Mouse (Mus musculus): ENCODE measurements at regions not wholly inside any gene's neighbourhood (a gene's known extent, or its start where the extent isn't known, plus 50 kb on each side); places are given as distances from the start of the nearest gene placed in this dataset.
A peak's percentile ranks its signal among the peaks of the same experiment; 100 is the strongest.

DNA sequence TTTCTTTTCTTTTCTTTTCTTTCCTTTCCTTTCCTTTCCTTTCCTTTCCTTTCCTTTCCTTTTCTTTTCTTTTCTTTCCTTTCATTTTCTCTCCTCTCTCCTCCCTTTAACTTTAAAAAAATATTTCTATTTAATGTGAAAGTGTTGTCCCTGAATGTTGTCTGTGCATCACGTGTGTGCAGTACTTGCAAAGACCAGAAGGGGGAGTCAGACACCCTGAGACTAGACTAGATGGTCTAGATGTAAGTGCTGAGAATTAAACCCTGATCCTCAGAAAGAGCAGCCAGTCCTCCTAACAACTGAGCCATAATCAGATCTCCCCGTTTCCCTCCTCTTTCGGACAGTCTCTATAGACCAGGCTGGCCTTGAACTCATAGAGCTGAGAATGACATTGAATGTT is 151.7 kb downstream of the Mtx2 start:
- no peak for DNase-seq (ENCODE audit: low read depth in 2 of 2, low spot score in 2 of 2)

DNA sequence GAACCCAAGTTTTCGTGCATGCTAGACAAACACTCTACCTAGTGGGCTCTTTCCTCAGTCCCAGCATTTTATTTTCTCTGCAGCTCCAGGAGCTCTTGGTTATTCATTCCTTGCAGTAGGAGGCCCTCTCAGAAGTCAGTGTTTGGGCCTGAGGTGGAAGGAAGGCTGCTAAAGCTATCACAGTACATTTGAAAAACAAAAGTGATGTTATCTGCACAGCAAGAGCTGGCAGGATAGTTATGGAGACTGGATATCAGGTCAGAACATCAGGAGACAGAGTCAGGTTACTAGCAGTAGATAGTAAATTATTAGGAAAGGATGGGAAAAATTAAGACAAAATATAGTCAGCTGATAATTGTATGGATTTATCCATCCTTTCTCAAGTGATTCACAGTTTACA is 152.2 kb downstream of the Mtx2 start:
- no peak for DNase-seq (ENCODE audit: low read depth in 2 of 2, low spot score in 2 of 2)

- no peak for DNase-seq (ENCODE audit: low read depth in 2 of 2, low spot score in 2 of 2)
Measured at GRCm38 (mm10) chr2:74981856-74982255, 156.3 kb downstream of the Mtx2 start.

- DNase-seq (ENCODE audit: low read depth in 2 of 2, low spot score in 2 of 2): no peak
Measured at GRCm38 (mm10) chr2:74993802-74994201, 168.2 kb downstream of the Mtx2 start.

- DNase-seq (ENCODE audit: low read depth in 2 of 2, low spot score in 2 of 2): no peak
Measured at GRCm38 (mm10) chr2:74994998-74995397, 169.4 kb downstream of the Mtx2 start.

DNA sequence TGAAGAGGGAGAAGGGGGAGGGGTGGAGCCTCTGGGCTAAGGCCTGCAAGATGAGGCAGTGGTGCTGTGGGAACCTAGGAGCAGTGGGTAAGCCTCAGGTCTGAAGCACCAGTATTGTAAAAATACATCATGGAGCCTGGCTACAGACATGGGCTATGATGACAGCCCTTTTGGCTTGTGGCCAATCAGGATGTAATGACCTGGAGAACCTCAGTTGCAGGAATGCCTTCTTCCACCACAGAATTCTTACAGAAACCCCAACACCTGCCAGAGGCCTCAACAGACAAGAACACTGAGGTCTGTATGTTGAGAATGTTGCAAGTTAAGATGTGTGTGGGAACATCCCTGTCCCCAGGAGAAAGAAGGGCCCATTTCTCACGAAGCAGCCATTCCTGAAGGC is 172.1 kb downstream of the Mtx2 start:
- DNase-seq (ENCODE audit: low read depth in 2 of 2, low spot score in 2 of 2): no peak

GRCm38 (mm10) chr2:75000368-75000796 is 174.8 kb downstream of the Mtx2 start:
- no peak for DNase-seq (ENCODE audit: low read depth in 2 of 2, low spot score in 2 of 2)

- DNase-seq (ENCODE audit: low read depth in 2 of 2, low spot score in 2 of 2): no peak
Measured at GRCm38 (mm10) chr2:75002562-75002961, 177.0 kb downstream of the Mtx2 start.

GRCm38 (mm10) chr2:75008116-75008515 is 182.5 kb downstream of the Mtx2 start:
- no peak for DNase-seq (ENCODE audit: low read depth in 2 of 2, low spot score in 2 of 2)

DNA sequence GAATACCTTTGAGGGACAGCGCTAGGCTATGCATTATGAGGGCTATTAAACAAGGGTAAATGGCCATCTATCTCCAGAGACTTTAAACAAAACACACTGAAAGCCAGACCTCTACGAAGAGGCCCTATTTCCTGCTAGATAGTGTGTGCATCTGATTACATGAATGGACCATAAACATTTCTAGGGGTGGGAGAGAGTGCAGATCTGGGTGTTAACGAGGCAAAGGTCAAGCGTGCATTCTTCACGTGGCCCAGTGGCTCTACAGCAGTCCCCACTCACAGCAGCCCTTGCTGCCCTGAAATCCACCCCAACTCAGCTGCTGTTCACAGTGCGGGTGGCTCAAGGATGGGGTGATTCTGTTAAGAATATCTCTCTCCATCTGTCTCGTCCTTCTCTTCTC is 185.0 kb downstream of the Mtx2 start:
- DNase-seq (ENCODE audit: low read depth in 2 of 2, low spot score in 2 of 2): no peak

DNA sequence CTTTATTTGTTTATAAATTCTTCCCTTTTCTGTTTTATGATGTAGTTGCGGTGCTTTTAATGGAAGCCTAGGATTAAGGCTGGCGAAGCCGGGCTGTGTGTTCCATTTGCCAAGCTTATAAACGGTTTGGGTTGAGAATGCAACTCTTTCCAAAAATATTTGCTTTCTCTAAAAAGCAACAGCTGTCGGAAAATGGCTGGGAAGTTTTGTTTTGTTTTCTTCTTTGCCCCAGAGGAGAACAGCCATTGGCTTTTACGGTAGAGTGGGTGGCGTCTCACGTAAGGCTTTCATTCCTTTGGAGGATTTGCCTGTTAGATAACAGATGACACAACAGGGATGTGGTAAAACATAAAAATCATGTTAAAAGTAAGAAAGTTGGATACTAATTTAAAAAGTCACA is 186.4 kb downstream of the Mtx2 start:
- no peak for DNase-seq (ENCODE audit: low read depth in 2 of 2, low spot score in 2 of 2)

DNA sequence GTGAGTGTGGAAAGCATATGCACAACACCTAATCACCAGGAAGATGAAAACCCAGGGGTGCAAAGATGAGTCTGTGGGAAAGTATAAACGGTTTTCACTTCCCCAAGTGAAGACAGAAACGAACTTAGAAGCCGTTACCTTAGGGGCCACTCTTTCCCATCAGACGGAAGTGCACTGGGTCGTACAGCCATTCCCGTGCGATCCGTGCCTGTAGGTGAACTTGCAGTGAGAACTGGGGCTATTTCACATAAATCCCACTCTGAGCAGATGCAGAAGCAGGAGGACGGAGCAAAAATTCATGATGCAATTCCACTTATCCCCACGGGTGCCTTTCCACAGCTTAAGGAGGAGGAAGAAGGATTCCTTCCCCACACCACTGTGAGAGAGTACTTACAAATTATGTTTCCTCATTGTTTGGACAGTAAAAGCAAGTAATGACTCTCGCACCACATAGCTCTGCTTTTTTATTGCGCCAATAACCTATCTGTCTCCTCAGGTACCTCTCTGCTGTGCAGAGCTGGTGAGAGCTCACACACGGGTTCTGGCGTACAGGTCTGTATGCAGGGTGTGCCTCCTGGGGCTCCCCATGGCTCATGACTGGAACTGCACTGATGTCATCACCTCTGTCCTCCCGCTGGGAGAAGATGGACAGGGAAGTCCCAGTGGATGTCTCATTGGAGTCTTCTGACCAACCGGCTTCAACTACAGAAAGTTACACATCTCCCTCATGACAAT is 189.6 kb downstream of the Mtx2 start:
- no peak for DNase-seq (ENCODE audit: low read depth in 2 of 2, low spot score in 2 of 2)

DNA sequence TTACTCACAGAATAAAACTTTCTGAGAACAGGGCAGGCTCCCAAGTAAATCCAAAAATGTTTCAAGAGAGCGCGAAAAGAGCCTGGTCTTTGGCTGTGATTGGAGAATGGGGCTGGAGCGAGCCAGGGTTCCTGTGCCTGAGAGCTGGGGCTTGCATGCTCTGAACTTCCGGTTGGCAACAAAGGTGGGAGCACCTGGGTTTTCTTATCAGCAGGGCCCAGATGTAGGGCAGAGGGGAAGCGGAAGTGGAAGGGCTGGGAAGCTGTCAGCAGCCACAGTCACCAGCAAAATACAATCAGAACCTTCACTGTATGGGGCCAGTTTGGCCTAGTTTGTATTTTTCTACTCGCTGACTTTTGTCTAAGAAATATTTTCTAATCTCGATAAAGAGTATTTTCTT is 193.9 kb downstream of the Mtx2 start:
- DNase-seq (ENCODE audit: low read depth in 2 of 2, low spot score in 2 of 2): peak; percentile 20 to 60

DNA sequence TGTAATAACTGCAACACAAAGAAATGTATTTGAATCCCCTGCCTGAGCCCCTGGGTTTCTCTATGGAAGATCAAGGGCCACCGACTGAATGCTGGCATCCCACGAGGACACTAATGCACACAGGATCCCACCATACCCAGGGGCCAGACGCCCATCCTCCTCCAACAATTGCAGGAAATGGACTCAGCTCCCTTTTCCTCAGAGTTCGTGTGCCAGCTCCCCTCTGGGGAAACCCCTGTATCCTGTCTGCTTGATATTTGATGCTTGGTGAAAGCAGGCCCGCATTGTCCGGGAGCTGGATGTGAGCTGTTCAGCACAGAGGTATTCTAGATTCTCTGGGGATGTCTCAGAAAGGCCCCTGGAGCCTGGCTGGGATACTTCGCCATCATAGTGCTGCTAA is 196.0 kb downstream of the Mtx2 start:
- DNase-seq (ENCODE audit: low read depth in 2 of 2, low spot score in 2 of 2): no peak

DNA sequence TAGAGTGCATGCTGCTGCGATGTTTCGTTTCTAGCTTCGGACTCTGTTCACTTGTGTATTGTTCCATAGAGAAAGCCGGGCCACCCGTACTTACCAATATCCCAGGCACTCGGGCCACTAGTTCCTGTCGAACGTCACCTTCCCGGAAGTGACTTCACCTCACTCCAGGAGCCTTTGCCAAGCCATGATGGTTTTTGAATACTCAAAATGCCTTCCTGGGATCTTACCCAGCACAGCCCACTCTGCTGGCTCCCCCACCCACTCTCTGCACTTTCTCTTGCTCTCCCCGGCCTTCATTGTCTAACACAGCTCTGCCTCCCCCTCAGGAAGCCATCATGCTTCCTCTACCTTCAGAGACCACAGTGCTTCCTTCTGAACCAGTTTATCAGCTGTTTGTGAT is 202.5 kb downstream of the Mtx2 start:
- DNase-seq (ENCODE audit: low read depth in 2 of 2, low spot score in 2 of 2): peak in 1 of 2 experiments; percentile 5

DNA sequence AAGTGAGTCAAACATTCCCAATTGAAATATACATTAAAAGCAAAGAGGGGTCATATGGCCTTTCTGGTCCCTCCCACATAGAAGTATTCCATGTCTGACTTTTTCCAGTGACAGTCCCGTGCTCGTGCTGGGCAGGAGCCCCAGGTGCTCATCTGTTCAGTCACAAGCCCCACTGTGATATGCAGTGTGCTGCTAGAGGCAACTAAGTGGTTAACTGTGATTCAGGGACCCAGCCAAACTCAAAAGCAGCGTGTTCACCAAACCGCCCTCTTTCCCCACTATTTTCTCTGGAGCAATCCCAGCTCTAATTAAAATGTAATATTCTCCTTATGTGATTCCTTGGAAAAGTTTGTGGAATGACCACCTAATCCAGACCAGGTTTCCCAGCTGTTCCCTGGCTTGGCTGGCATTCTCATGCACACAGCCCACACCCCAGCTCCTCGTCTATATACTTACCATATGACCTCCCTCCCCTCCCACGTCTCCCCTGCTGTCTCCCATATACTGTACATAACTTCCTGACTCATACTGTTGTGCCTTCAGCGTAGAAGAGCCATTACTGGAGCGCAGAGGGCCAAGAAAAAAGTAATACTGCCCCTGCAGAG is 203.6 kb downstream of the Mtx2 start:
- DNase-seq (ENCODE audit: low read depth in 2 of 2, low spot score in 2 of 2): no peak

DNA sequence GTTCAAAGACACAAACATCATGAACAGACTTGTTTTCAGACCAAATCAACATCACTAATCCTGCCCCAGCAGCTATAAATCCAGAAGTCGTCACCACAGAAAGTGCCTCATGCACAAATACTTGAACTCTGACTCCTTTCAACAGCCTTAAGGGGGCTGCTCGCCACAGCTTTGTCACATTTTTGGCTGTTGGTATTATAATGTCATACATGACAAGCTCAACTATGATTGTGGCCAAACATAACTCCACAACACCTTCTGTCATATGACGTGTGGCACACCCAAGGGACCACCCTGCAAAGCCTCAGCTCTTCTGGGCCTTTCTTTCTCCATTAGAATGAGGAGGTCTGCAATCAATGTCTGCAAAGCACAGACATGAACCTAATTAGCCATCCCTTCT is 209.1 kb downstream of the Mtx2 start:
- DNase-seq (ENCODE audit: low read depth in 2 of 2, low spot score in 2 of 2): no peak

DNA sequence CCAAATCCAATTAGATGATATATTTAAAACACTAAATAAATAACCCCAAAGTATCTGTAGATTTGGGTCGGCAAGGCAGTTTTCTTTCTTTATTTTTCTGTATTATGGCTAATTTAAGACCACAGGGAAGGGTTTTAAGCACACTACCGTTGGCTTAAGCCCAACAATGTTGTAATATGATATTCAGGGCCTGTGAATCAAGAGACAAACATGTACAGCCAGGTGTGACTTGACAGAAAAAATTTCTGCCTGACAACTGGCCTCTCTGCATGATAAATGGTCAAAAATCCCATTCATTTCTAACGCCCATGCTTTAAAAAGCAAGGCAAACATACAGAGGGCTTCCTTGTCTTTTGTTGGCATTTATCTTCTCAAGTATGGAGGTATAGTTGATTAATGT is 213.5 kb downstream of the Mtx2 start:
- no peak for DNase-seq (ENCODE audit: low read depth in 2 of 2, low spot score in 2 of 2)

DNA sequence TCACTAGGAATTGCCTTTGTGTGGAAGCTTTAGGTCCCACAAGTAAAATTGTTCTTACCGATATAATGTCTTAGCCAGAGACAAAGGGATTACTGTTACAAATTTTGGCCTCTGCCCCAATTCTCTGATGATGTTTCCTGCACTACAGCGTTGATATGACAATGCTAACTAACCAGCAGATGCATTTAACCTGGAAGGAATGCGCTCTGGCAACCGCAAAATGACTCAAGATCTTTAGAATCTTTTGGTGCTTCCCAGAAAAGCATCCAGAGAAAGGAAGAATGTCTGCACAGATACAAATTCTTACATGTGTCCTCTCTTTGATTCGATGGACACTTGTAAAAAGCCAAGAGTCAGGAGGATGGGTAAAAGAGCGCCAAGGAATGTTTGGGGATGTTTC is 221.3 kb downstream of the Mtx2 start:
- DNase-seq (ENCODE audit: low read depth in 2 of 2, low spot score in 2 of 2): no peak

DNA sequence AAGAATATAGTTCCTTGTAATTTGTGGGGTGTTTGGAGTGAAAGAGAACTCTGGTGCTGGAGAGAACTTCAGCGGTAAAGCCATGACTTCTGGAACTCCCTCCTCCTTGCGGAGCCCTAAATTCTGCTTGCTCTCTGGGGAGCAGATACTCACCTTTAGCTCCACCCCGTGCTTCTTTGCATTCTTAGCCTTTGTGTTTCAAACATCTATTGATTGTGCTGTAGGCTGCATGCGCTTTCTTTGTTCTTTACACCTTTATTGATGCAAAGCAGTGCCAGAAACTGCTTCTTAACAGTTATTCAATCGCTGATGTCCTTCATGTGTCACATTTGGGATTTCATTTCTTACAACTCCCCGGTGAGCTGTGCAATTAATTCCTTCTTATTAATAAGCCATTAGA is 222.5 kb downstream of the Mtx2 start:
- DNase-seq (ENCODE audit: low read depth in 2 of 2, low spot score in 2 of 2): no peak

GRCm38 (mm10) chr2:75054474-75055186 is 229.0 kb downstream of the Mtx2 start:
- peak; percentile 56 to 66 for DNase-seq (ENCODE audit: low read depth in 2 of 2, low spot score in 2 of 2)

GRCm38 (mm10) chr2:75055187-75055543 is 229.6 kb downstream of the Mtx2 start:
- DNase-seq (ENCODE audit: low read depth in 2 of 2, low spot score in 2 of 2): peak; percentile 60 to 63

Measured in CD8-positive naive resting alpha-beta T cell, adult 2 months (primary cell).